Mouse (Mus musculus): Measurements from ENCODE around the gene Med14. TPM values are rescaled to one million over a fixed set of nuclear protein-coding genes. Genes with fewer than 3 reads are reported as not detected.

Med14 gene
- polyA plus RNA-seq, 1 experiment from 2014 or later: 13.8 TPM

- H3K36me3 ChIP-seq (replicated peaks): peaks cover 3% of the 10 kb centered on the region
- peaks cover 6% of the 10 kb centered on the region; the same call in 1 of the 2 replicates for H3K27me3 ChIP-seq (ENCODE audit: poor library complexity, severe bottlenecking)
- no peak overlapping the region for H3K27ac ChIP-seq
- no peak overlapping the region for H3K4me3 ChIP-seq
- 59% methylated on average over 2 of the region's 2 CpGs for WGBS
- no peaks in the 10 kb centered on the region for H3K9me3 ChIP-seq
- no peaks in the 10 kb centered on the region for H3K4me1 ChIP-seq
- DNase-seq (ENCODE audit: extremely low spot score, low spot score): no peak
Observed at GRCm38 (mm10) chrX:12644976-12645375, 116.9 kb downstream of the Med14 start.

Other genes starting within 250 kb of the Med14 start
- 62.1 and 62.6 TPM in 2 replicates for gene Atp6ap2, start 174.3 kb downstream of the Med14 start, polyA plus RNA-seq (2016; fragmentation: Nextera tagmentation; extraction: Ambion mirVana)
- gene 1810030O07Rik, start 88.4 kb downstream of the Med14 start, polyA plus RNA-seq (2016; fragmentation: Nextera tagmentation; extraction: Ambion mirVana): 30.3 and 31.0 TPM in 2 replicates